Mouse (Mus musculus) midbrain, embryonic 16.5 days (tissue): ENCODE measurements around the gene Cdkl1. TPM values are rescaled to one million over a fixed set of nuclear protein-coding genes. Genes with fewer than 3 reads are reported as not detected.

Source experiments
- ATAC-seq: fragments of 200-750 bp; cut with Nextera tagmentation; 2 replicates; pipeline ENCODE4 v1.8.0; 2017; ENCODE audit warnings: moderate TSS enrichment
- H3K27ac ChIP-seq: fragments of 300-500 bp; sonication (generic); 2 replicates; pipeline ENCODE4 v1.5.1; 2014; ENCODE audit warnings: mild to moderate bottlenecking, low read length, mixed read lengths
- H3K27me3 ChIP-seq: fragments of 300-500 bp; sonication (generic); 2 replicates; pipeline ENCODE4 v1.6.1; 2014; ENCODE audit warnings: low read depth, low read length, mixed read lengths; ENCODE audit not compliant: control insufficient read depth, insufficient read depth
- H3K36me3 ChIP-seq: fragments of 300-500 bp; sonication (generic); 2 replicates; pipeline ENCODE4 v1.6.1; 2014; ENCODE audit warnings: mild to moderate bottlenecking, low read length, moderate library complexity, mixed read lengths; ENCODE audit not compliant: control insufficient read depth, insufficient read depth
- H3K4me1 ChIP-seq: fragments of 300-500 bp; sonication (generic); 2 replicates; pipeline ENCODE4 v1.6.1; 2014; ENCODE audit warnings: mild to moderate bottlenecking, low read length, mixed read lengths; ENCODE audit not compliant: control insufficient read depth, insufficient read depth
- H3K4me2 ChIP-seq: fragments of 300-500 bp; sonication (generic); 2 replicates; pipeline ENCODE4 v1.6.1; 2014; ENCODE audit warnings: mild to moderate bottlenecking, low read length, mixed read lengths
- H3K4me3 ChIP-seq: fragments of 300-500 bp; sonication (generic); 2 replicates; pipeline ENCODE4 v1.5.1; 2014; ENCODE audit warnings: low read depth, mild to moderate bottlenecking, low read length, moderate library complexity, mixed read lengths
- H3K9ac ChIP-seq: fragments of 300-500 bp; sonication (generic); 2 replicates; pipeline ENCODE4 v1.6.1; 2014; ENCODE audit warnings: low read depth, low read length, mixed read lengths
- H3K9me3 ChIP-seq: fragments of 300-500 bp; sonication (generic); replicated peaks from 2 replicates; pipeline ENCODE4 v1.6.1; 2014; ENCODE audit warnings: mild to moderate bottlenecking, low read length, mixed read lengths; ENCODE audit not compliant: control insufficient read depth, poor library complexity, severe bottlenecking
- WGBS: fragments of 180-500 bp; shearing (Covaris S2); extraction: QIAGEN DNeasy Blood & Tissue Kit; methylation state at CpG from one replicate; pipeline ENCODE4 v1.1.7; 2014; 5-methylcytosine and 5-hydroxymethylcytosine counted together
- microRNA counts: library from miRNA; unstranded; fragments of <30 nt; microRNA quantifications from one replicate; lab custom pipeline; 2016
- microRNA-seq: library from miRNA; unstranded; fragments of <30 nt; microRNA quantifications from one replicate; pipeline ENCODE4, GENCODE M21; 2017
- polyA plus RNA-seq: library from polyadenylated mRNA; unstranded; fragments of >200 nt; fragmentation: Nextera tagmentation; extraction: Ambion mirVana; gene quantifications from 2 replicates; pipeline ENCODE4 v1.2.1, GENCODE M21; 2015

The Cdkl1 gene
- polyA plus RNA-seq, 1 experiment from 2014 or later = 13.7 TPM

GRCm38 (mm10) chr12:69713628-69714027, 77.4 kb downstream of the Cdkl1 start:
- peaks cover 8% of the 10 kb centered on the region for H3K36me3 ChIP-seq
- no peaks in the 10 kb centered on the region for H3K27me3 ChIP-seq
- no peak overlapping the region for H3K4me2 ChIP-seq
- no peaks in the 10 kb centered on the region for H3K4me1 ChIP-seq
- peaks cover 4% of the 10 kb centered on the region; the same call in 1 of the 2 replicates for H3K9me3 ChIP-seq
- no peak overlapping the region for H3K27ac ChIP-seq
- no peak overlapping the region for H3K9ac ChIP-seq
- ATAC-seq = no peak
- H3K4me3 ChIP-seq = no peak overlapping the region

- Histone ChIP-seq H3K9me3 (no peaks in the 10 kb centered on the region), H3K4me2 (no peak overlapping the region), H3K9ac (no peak overlapping the region), H3K36me3 (peaks cover 4% of the 10 kb centered on the region), H3K4me3 (no peak overlapping the region), H3K27me3 (no peaks in the 10 kb centered on the region), H3K27ac (no peak overlapping the region), H3K4me1 (no peaks in the 10 kb centered on the region)
- 89% methylated on average over 11 of the region's 11 CpGs for WGBS
- ATAC-seq = no peak
Observed at GRCm38 (mm10) chr12:69704799-69705458, 86.1 kb downstream of the Cdkl1 start.

GRCm38 (mm10) chr12:69698352-69698751, 92.7 kb downstream of the Cdkl1 start:
- H3K27me3 ChIP-seq = no peaks in the 10 kb centered on the region
- ATAC-seq = no peak
- no peaks in the 10 kb centered on the region for H3K9me3 ChIP-seq

More at GRCm38 (mm10) chr12:69698352-69698751, 92.7 kb downstream of the Cdkl1 start:
- H3K9ac ChIP-seq = no peak overlapping the region
- peaks cover 6% of the 10 kb centered on the region for H3K36me3 ChIP-seq
- H3K4me2 ChIP-seq = no peak overlapping the region
- no peaks in the 10 kb centered on the region for H3K4me1 ChIP-seq
- WGBS = 86% methylated on average over 6 of the region's 6 CpGs
- no peak overlapping the region for H3K27ac ChIP-seq
- no peak overlapping the region for H3K4me3 ChIP-seq

MicroRNAs encoded within 50 kb of the gene (microRNA counts, 519-probe panel; counts per million panel counts)
- 386 counts per million, percentile 18 among the panel's probes with 10 or more counts for microRNA mmu-miR-681 (lab: Ali Mortazavi, UCI)

Small RNA genes lying within 50 kb of the gene (microRNA-seq; reads per million reads assigned to microRNA genes)
- not detected for gene Mir681

Other genes starting within 250 kb of the Cdkl1 start
- 29.7 and 30.5 TPM in 2 replicates for gene Vcpkmt, start 208.2 kb downstream of the Cdkl1 start, polyA plus RNA-seq
- gene Sos2, start 109.4 kb downstream of the Cdkl1 start, polyA plus RNA-seq = 12.9 and 14.2 TPM in 2 replicates
- gene L2hgdh, start 66.4 kb downstream of the Cdkl1 start, polyA plus RNA-seq = 14.6 and 15.6 TPM in 2 replicates
- 35.9 and 41.6 TPM in 2 replicates for gene Atp5s, start 66.3 kb downstream of the Cdkl1 start, polyA plus RNA-seq
- gene Atl1, start 101.3 kb upstream of the Cdkl1 start, polyA plus RNA-seq = 171 and 177 TPM in 2 replicates
- 24.1 and 26.2 TPM in 2 replicates for gene Map4k5, start 101.9 kb upstream of the Cdkl1 start, polyA plus RNA-seq
- 1.2 and 2.1 TPM in 2 replicates for gene Sav1, start 195.7 kb upstream of the Cdkl1 start, polyA plus RNA-seq